Mouse (Mus musculus) intestine, embryonic 15.5 days (tissue): Measurements from ENCODE around the gene Antxr1. TPM values are rescaled to one million over a fixed set of nuclear protein-coding genes. Genes with fewer than 3 reads are reported as not detected.

Experiments used
- ATAC-seq: fragments of 200-750 bp; cut with Nextera tagmentation; 2 replicates; pipeline ENCODE4 v1.8.0; 2017; ENCODE audit warnings: moderate TSS enrichment, moderate library complexity
- H3K27ac ChIP-seq: fragments of 300-500 bp; sonication (generic); 2 replicates; pipeline ENCODE4 v1.5.1; 2015; ENCODE audit warnings: mild to moderate bottlenecking, inconsistent platforms
- H3K27me3 ChIP-seq: fragments of 300-500 bp; sonication (generic); replicated peaks from 2 replicates; pipeline ENCODE4 v1.6.1; 2015; ENCODE audit warnings: inconsistent platforms
- H3K36me3 ChIP-seq: fragments of 300-500 bp; sonication (generic); 2 replicates; pipeline ENCODE4 v1.6.1; 2015; ENCODE audit warnings: inconsistent platforms
- H3K4me1 ChIP-seq: fragments of 300-500 bp; sonication (generic); replicated peaks from 2 replicates; pipeline ENCODE4 v1.6.1; 2015; ENCODE audit warnings: inconsistent platforms
- H3K4me2 ChIP-seq: fragments of 300-500 bp; sonication (generic); replicated peaks from 2 replicates; pipeline ENCODE4 v1.6.1; 2015; ENCODE audit warnings: mild to moderate bottlenecking, inconsistent platforms
- H3K4me3 ChIP-seq: fragments of 300-500 bp; sonication (generic); replicated peaks from 2 replicates; pipeline ENCODE4 v1.5.1; 2015; ENCODE audit warnings: inconsistent platforms
- H3K9ac ChIP-seq: fragments of 300-500 bp; sonication (generic); 2 replicates; pipeline ENCODE4 v1.6.1; 2015; ENCODE audit warnings: inconsistent platforms
- H3K9me3 ChIP-seq: fragments of 300-500 bp; sonication (generic); 2 replicates; pipeline ENCODE4 v1.6.1; 2016; ENCODE audit warnings: inconsistent platforms
- WGBS: fragments of 180-500 bp; shearing (Covaris S2); methylation state at CpG from one replicate; pipeline ENCODE4 v1.1.7; 2015; 5-methylcytosine and 5-hydroxymethylcytosine counted together
- polyA plus RNA-seq: library from polyadenylated mRNA; unstranded; fragments of >200 nt; fragmentation: Nextera tagmentation; extraction: Ambion mirVana; gene quantifications from 2 replicates; pipeline ENCODE4 v1.2.1, GENCODE M21; 2015

The Antxr1 gene
- polyA plus RNA-seq, 1 experiment from 2014 or later, result 5.9 TPM

DNA sequence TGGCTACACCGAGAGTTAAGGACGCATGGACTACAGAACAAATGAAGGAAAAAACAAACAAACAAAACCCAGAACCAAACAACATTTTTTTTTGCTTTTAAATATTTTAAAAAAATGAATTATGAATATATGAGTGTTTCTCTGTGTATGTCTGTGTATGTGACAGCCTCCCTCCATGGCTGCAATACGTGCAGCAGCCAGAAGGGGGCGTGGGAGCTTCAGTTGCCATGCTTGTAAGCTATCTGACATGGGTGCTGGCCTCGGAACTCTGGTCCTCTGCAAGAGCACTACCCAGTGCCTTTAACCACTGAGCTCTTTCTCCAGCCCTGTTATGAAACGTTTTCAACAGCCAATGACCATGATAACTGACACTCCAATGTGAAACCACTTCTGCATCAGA, 215.0 kb downstream of the Antxr1 start:
- no peak overlapping the region for H3K4me3 ChIP-seq
- ATAC-seq, result no peak
- H3K9me3 ChIP-seq, result no peaks in the 10 kb centered on the region
- H3K27me3 ChIP-seq, result no peaks in the 10 kb centered on the region
- WGBS, result 82% methylated on average over 6 of the region's 6 CpGs
- no peak overlapping the region for H3K9ac ChIP-seq
- no peaks in the 10 kb centered on the region for H3K4me1 ChIP-seq
- H3K4me2 ChIP-seq, result no peak overlapping the region
- no peaks in the 10 kb centered on the region for H3K36me3 ChIP-seq
- no peak overlapping the region for H3K27ac ChIP-seq

DNA sequence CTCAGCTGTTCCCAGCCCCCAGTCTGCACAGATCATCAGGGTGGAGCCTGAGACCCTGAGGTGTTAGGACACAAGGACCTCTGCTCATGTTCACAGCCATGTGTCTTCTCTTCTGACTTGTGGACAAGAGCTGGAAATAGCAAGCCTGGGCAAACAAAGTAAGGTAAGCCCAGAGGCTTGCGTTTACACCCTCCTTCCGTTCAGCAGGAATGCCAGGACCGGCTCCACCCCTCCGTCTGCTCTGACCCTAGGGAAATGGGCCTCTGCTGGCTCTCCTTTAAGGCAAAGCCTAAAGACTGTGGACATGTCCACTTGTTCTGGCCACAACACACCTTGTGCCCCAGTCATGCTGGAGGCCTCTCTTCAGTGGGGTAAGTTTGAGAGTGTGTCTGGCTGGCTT, 215.6 kb downstream of the Antxr1 start:
- Histone ChIP-seq H3K9ac (no peak overlapping the region), H3K27ac (peak overlapping the region; percentile 51; the same call in 1 of the 2 replicates), H3K36me3 (no peaks in the 10 kb centered on the region), H3K4me1 (no peaks in the 10 kb centered on the region), H3K27me3 (no peaks in the 10 kb centered on the region), H3K9me3 (no peaks in the 10 kb centered on the region), H3K4me2 (peak overlapping the region; percentile 26; the same call in 1 of the 2 replicates), H3K4me3 (no peak overlapping the region)
- ATAC-seq, result peak; percentile 77
- 31% methylated on average over 4 of the region's 4 CpGs for WGBS

DNA sequence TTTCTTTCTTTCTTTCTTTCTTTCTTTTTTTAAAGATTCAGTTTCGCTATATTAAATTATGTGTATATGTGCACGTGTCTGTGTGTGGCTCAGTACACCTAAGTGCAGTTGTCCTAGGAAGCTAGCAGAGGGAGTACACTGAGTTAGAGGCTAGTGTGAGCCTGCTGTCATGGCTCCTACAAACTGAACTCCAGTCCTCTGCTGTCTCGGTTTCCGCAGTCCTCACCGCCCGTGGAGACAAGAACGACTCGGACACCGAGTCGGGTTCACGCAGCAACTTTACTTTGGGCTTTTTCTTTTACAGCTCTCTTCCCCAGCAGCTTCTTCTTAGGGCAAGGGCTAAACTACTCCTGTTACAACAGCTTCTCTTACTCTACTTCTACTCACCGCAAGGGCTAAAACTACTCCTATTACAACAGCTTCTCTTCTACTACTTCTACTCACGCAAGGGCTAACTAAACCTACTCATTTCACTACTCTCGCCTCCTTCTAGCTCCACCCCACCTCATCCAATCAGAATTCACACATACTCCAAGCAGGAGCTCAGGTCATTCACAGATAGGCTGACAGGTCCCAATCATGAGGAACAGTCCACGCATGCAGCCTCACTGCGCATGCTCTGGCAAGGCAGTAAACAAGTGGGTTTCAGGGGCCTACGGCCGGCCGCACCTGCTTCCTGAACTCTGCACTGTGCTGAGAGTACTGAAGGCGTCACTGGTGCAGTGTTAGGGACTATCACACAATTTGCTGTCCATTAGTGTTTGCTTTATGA, 216.4 kb downstream of the Antxr1 start:
- Histone ChIP-seq H3K27me3 (no peaks in the 10 kb centered on the region), H3K36me3 (no peaks in the 10 kb centered on the region), H3K4me3 (no peak overlapping the region), H3K9me3 (no peaks in the 10 kb centered on the region), H3K27ac (peak overlapping the region; percentile 51; the same call in 1 of the 2 replicates), H3K9ac (no peak overlapping the region), H3K4me1 (no peaks in the 10 kb centered on the region), H3K4me2 (peak overlapping the region; percentile 26; the same call in 1 of the 2 replicates)
- ATAC-seq, result peak; percentile 90
- 75% methylated on average over 20 of the region's 20 CpGs for WGBS

DNA sequence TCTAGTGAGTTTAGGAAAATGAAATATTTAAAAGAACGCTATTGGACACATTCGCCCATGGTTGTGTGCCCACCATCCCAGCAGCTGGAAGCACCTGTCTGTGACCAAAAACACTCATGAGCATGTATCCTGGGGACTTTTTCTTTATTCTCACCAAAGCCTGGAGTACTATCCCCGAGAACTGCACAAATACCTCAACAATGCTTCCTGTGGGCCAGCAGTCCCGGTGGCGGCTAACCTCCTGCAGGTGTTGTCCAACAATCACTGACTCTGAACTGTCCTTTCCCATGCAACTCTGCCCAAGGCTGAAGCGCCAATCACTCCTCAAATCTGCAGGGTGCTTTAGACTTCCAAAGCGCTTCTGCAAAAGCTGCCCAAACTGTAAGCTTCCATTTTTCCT, 219.0 kb downstream of the Antxr1 start:
- Histone ChIP-seq H3K4me3 (no peak overlapping the region), H3K27me3 (no peaks in the 10 kb centered on the region), H3K9ac (no peak overlapping the region), H3K4me2 (no peak overlapping the region), H3K4me1 (0 out of 2 replicates have a peak, but pooled peaks cover 4% of the 10 kb centered on the region), H3K9me3 (no peaks in the 10 kb centered on the region), H3K36me3 (no peaks in the 10 kb centered on the region), H3K27ac (no peak overlapping the region)
- 89% methylated on average over 7 of the region's 7 CpGs for WGBS
- no peak for ATAC-seq

DNA sequence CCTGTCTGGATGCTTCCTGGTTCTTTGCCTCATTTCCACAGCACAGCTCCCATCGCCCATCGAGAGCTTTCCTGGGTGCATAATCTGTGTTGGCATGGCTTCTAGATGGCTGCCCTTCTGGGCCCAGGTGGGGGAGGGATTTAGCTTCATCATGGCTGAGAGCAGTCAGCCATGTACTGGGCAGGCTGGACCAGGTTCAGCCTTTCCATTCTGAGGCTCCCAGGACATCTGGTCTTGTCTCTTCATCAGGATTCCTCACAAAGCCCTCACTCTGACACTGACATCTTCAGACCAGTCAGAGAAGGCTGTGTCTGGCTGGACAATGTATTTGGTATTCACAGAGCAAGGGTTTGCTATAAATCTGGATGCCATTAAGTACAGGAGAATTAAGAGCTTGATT, 219.6 kb downstream of the Antxr1 start:
- Histone ChIP-seq H3K9me3 (no peaks in the 10 kb centered on the region), H3K4me3 (no peak overlapping the region), H3K36me3 (no peaks in the 10 kb centered on the region), H3K4me2 (no peak overlapping the region), H3K4me1 (0 out of 2 replicates have a peak, but pooled peaks cover 4% of the 10 kb centered on the region), H3K9ac (no peak overlapping the region), H3K27me3 (no peaks in the 10 kb centered on the region), H3K27ac (no peak overlapping the region)
- WGBS, result 83% methylated on average over 2 of the region's 2 CpGs
- no peak for ATAC-seq

DNA sequence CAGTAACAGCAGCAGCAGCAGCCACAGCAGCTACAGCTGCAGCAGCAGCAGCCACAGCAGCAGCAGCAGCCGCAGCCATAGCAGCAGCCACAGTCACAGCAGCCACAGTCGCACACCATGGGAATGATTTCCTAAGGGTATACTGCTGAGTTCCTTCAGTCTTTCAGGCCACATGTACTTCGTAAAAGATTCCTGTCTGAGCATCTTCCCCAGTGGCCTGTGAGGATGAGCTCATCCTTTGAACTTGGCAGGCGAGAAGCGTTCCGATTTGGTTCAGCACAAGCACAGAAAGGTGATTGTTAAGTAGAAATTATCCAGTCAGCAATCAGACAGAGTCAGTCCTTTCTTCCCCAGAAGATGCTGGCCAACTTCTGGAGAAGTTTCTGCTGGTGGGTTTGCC, 223.5 kb downstream of the Antxr1 start:
- Histone ChIP-seq H3K4me3 (no peak overlapping the region), H3K27ac (no peak overlapping the region), H3K27me3 (no peaks in the 10 kb centered on the region), H3K4me2 (no peak overlapping the region), H3K9me3 (no peaks in the 10 kb centered on the region), H3K9ac (no peak overlapping the region), H3K4me1 (0 out of 2 replicates have a peak, but pooled peaks cover 4% of the 10 kb centered on the region), H3K36me3 (no peaks in the 10 kb centered on the region)
- WGBS, result 71% methylated on average over 6 of the region's 6 CpGs
- no peak for ATAC-seq

DNA sequence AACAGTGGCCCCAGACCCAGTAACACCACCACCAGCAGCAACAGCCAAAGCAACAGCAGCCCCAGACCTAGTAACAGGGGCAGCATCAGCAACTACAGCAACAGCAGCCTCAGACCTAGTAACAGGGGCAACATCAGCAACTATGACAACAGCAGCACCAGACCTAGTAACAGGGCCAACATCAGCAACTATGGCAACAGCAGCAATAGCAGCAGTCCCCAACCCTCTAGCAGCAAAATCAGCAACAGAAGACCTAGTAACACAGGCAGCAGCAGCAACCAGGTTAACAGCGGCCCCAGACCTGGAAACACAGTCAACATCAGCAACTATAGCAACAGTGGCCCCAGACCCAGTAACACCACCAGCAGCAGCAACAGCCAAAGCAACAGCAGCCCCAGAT, 224.1 kb downstream of the Antxr1 start:
- WGBS, result 87% methylated on average over 1 of the region's 1 CpGs
- no peaks in the 10 kb centered on the region for H3K9me3 ChIP-seq
- no peak overlapping the region for H3K4me3 ChIP-seq
- H3K4me2 ChIP-seq, result no peak overlapping the region
- H3K9ac ChIP-seq, result no peak overlapping the region
- H3K4me1 ChIP-seq, result 0 out of 2 replicates have a peak, but pooled peaks cover 4% of the 10 kb centered on the region
- no peak for ATAC-seq
- no peaks in the 10 kb centered on the region for H3K27me3 ChIP-seq
- no peaks in the 10 kb centered on the region for H3K36me3 ChIP-seq
- no peak overlapping the region for H3K27ac ChIP-seq

DNA sequence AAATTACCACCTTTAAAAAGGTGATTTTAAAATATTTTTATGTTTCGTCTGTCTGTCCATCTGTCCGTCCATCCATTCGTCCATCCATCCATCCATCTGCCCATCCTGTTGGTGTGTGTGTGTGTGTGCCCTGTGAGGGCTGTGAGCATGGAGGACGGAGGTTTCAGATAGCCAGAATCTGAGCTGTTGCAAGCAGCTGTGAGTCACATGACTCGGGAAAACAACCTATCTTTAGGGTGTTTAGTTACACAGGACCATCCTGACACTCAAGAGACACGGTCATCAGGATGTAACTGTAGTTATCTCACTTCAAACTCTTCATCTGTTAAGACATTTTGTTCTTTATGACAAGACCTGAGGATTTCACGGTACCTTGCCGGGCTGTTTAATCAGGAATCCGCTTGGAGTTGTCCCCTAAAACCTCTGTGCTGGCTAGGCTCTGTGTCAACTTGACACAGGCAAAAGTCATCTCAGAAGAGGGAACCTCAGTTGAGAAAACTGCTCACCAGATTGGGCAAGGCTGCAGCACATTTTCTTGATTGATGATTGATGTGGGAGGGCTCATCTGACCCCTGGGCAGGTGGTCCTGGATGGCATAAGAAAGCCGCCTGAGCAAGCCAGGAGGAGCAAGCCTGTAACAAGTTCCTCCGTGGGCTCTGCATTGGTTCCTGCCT, 231.4 kb downstream of the Antxr1 start, which contains the start of gene D6Ertd527e:
Gene D6Ertd527e (plus strand): TSS at position 624 of the 674 bp plus-strand sequence.
- H3K27ac ChIP-seq, result no peak within 1 kb of the TSS
- H3K9me3 ChIP-seq, result no peaks in the 10 kb centered on the region
- H3K4me1 ChIP-seq, result peaks cover 12% of the 10 kb centered on the region
- WGBS, result 80% methylated on average over 11 of the region's 11 CpGs
- H3K9ac ChIP-seq, result no peak within 1 kb of the TSS
- H3K4me3 ChIP-seq, result no peak within 1 kb of the TSS
- no peaks in the 10 kb centered on the region for H3K36me3 ChIP-seq
- H3K4me2 ChIP-seq, result no peak within 1 kb of the TSS
- no peaks in the 10 kb centered on the region for H3K27me3 ChIP-seq
- no peak for ATAC-seq

DNA sequence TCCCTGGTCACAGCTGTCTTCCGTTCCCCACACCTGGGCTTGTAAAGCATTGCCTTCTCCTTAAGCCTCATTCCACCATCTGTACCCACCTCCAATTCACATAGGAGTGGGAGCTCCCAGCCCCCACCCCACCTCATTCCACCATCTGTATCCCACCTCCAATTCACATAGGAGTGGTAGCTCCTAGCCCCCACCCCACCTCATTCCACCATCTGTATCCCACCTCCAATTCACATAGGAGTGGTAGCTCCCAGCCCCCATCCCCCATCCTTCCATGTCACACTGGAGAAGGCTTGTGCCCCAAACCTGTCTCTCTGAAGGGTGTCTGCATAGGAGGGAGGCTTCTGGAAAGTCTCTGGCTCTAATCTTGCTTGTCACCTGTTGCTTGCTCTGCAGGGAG, 232.3 kb downstream of the Antxr1 start:
- no peak overlapping the region for H3K4me3 ChIP-seq
- no peak for ATAC-seq
- peaks cover 12% of the 10 kb centered on the region for H3K4me1 ChIP-seq
- no peaks in the 10 kb centered on the region for H3K9me3 ChIP-seq
- WGBS, result 89% methylated on average over 1 of the region's 1 CpGs
- no peak overlapping the region for H3K9ac ChIP-seq
- no peaks in the 10 kb centered on the region for H3K27me3 ChIP-seq
- H3K27ac ChIP-seq, result no peak overlapping the region
- H3K36me3 ChIP-seq, result no peaks in the 10 kb centered on the region
- no peak overlapping the region for H3K4me2 ChIP-seq

DNA sequence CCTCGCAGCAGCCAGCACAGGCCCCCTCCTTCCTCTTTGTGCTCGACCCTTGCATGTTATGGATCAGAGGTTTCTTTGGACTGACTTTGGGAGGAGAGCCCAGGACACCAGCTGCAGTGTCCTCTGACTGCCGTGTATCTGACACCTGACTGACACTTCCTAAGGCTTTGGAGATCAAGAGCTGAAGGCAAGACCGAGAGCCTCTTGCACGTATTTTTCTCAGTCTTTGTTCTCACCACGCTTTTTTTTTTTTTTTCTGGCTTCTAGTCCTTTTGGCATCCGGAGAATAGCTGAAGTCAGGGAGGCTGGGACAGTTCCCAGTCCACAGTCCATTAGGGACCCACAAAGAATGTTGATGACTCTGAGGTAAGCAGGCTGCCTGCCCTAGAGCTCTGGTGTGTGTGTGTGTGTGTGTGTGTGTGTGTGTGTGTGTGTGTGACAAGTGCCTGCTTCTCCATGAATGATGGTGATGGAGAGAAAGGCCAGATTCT, 233.2 kb downstream of the Antxr1 start:
- WGBS, result 45% methylated on average over 7 of the region's 7 CpGs
- no peak for ATAC-seq
- no peak overlapping the region for H3K27ac ChIP-seq
- H3K4me2 ChIP-seq, result no peak overlapping the region
- H3K36me3 ChIP-seq, result no peaks in the 10 kb centered on the region
- no peaks in the 10 kb centered on the region for H3K27me3 ChIP-seq
- H3K9ac ChIP-seq, result no peak overlapping the region
- no peak overlapping the region for H3K4me3 ChIP-seq
- no peaks in the 10 kb centered on the region for H3K9me3 ChIP-seq
- peaks cover 12% of the 10 kb centered on the region for H3K4me1 ChIP-seq

DNA sequence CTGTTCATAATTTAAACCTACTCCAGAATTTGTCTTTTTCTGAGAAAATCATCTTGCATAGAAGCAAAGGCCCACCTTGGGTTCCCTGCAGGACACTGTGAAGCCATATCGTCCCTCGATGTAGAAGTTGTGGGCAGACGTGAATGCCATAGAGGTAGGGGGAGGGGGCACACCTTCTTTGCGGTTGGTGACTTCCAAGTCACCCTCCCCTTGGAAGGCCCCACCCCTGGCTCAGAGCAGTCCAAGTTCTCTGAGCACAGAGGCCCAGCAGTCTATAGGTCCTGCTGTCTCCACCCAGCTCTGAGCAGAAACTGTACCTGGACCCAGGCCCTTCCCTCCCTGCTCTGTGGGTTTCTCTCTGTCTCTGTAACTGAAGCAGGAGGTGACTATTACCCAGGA, 233.7 kb downstream of the Antxr1 start:
- H3K27ac ChIP-seq, result no peak overlapping the region
- no peaks in the 10 kb centered on the region for H3K27me3 ChIP-seq
- no peak overlapping the region for H3K4me2 ChIP-seq
- no peaks in the 10 kb centered on the region for H3K9me3 ChIP-seq
- no peak overlapping the region for H3K9ac ChIP-seq
- peak; percentile 51; the same call in 1 of the 2 replicates for ATAC-seq
- H3K4me1 ChIP-seq, result peaks cover 12% of the 10 kb centered on the region
- WGBS, result 17% methylated on average over 4 of the region's 4 CpGs
- no peak overlapping the region for H3K4me3 ChIP-seq
- H3K36me3 ChIP-seq, result no peaks in the 10 kb centered on the region

DNA sequence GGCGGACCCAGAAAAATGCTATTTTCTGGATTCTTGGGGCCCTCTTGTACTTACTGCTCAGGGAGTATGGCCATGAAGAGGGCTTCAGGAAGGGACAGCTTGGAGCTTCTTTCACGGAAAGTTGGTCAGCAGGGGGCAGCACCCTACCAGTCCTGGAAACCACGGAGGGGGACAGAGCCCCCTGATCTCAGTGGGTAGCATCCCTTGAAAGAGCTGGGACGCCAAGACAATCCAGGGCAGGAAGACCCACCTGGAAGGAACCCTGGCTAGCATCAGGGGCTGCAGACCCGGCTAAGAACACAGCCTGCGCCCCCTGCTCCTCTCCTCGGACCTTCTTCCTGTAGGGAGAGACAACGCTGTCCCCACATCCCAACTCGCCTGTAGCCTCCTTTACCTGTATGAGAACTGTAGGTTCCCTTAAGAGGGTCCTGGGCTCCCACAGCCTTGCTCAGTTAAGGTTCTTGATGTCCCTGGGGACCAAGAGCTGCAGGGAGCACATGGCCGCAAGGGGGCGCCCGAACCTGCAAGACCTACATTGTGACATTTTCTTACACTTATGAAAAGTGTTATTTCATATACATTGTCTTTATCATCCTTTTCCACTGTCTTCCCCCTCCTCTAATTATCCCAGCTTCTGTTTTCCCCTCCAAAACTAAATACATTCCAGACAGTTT, 234.2 kb downstream of the Antxr1 start:
- Histone ChIP-seq H3K27me3 (no peaks in the 10 kb centered on the region), H3K4me1 (peaks cover 12% of the 10 kb centered on the region), H3K9ac (peak overlapping the region; percentile 39), H3K9me3 (no peaks in the 10 kb centered on the region), H3K36me3 (no peaks in the 10 kb centered on the region), H3K27ac (peak overlapping the region; percentile 19; the same call in 1 of the 2 replicates), H3K4me3 (peak overlapping the region; percentile 22), H3K4me2 (peak overlapping the region; percentile 70)
- WGBS, result 14% methylated on average over 12 of the region's 12 CpGs
- ATAC-seq, result peak; percentile 81
